Mouse (Mus musculus) ES-Bruce4 (cell line): ENCODE data around the gene Amn. TPM values are rescaled to one million over a fixed set of nuclear protein-coding genes. Genes with fewer than 3 reads are reported as not detected.

Source experiments
- H3K27ac ChIP-seq: 2 replicates; pipeline ENCODE4 v1.5.1; 2012; ENCODE audit warnings: low read length, inconsistent platforms; ENCODE audit not compliant: insufficient read depth
- H3K27me3 ChIP-seq: 2 replicates; pipeline ENCODE4 v1.6.1; 2012; ENCODE audit warnings: mild to moderate bottlenecking, low read length, inconsistent platforms; ENCODE audit not compliant: control insufficient read depth, poor library complexity, insufficient read depth, severe bottlenecking
- H3K36me3 ChIP-seq: 2 replicates; pipeline ENCODE4 v1.6.1; 2012; ENCODE audit warnings: inconsistent platforms, mild to moderate bottlenecking, low read length, moderate library complexity; ENCODE audit not compliant: control insufficient read depth, poor library complexity, insufficient read depth, severe bottlenecking
- H3K4me1 ChIP-seq: one replicate; pipeline ENCODE4 v1.8.1; 2011; ENCODE audit warnings: low read length; ENCODE audit not compliant: control insufficient read depth, insufficient read depth
- H3K4me3 ChIP-seq: 2 replicates; pipeline ENCODE4 v1.5.1; 2011; ENCODE audit warnings: low read depth, mild to moderate bottlenecking, low read length
- H3K9ac ChIP-seq: 2 replicates; pipeline ENCODE4 v1.6.1; 2012; ENCODE audit warnings: low read depth, mild to moderate bottlenecking, inconsistent platforms; ENCODE audit not compliant: poor library complexity, severe bottlenecking
- H3K9me3 ChIP-seq: replicated peaks from 2 replicates; pipeline ENCODE4 v1.6.1; 2012; ENCODE audit warnings: mild to moderate bottlenecking, low read length, inconsistent platforms; ENCODE audit not compliant: control insufficient read depth, poor library complexity, insufficient read depth, severe bottlenecking
- CTCF ChIP-seq: IDR thresholded peaks from one replicate; pipeline ENCODE4 v1.8.1; 2011; ENCODE audit warnings: low read depth, low read length
- EP300 ChIP-seq: IDR thresholded peaks from 2 replicates; pipeline ENCODE4 v1.6.1; 2011; ENCODE audit warnings: low read depth, low read length; ENCODE audit not compliant: insufficient read depth
- POLR2A ChIP-seq: IDR thresholded peaks from one replicate; pipeline ENCODE4 v1.8.1; 2011; ENCODE audit warnings: low read length; ENCODE audit not compliant: insufficient read depth
- polyA plus RNA-seq: library from polyadenylated mRNA; stranded (reverse); fragments of >200 nt; gene quantifications from 2 replicates; pipeline ENCODE4 v1.2.4, GENCODE M21; 2011; ENCODE audit warnings: low read depth; ENCODE audit not compliant: missing spikeins, insufficient read depth, insufficient read length

The Amn gene
- polyA plus RNA-seq, 1 experiment: 1.9 TPM

DNA sequence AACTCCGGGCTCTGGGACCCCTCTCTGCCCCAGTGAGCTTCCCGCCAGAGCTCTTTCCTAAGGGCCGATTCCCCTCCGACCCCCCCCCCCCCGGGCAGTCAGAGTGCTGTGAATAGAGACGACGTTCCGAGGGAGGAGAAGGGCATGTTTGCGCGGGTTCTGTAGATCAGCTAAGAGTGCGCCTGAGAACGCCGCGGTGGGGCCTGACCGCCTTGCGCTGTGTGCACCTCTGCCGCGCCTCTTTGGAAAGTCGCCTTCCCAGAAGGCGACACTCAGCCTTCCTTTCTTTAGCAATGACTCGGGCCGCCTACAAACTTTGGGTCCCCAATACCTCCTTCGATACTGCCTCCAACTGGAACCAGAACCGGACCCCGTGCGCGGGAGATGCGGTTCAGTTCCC lies 511 bp downstream of the Amn start:
- peak overlapping the region; percentile 3; the same call in 1 of the 2 replicates for H3K9ac ChIP-seq

DNA sequence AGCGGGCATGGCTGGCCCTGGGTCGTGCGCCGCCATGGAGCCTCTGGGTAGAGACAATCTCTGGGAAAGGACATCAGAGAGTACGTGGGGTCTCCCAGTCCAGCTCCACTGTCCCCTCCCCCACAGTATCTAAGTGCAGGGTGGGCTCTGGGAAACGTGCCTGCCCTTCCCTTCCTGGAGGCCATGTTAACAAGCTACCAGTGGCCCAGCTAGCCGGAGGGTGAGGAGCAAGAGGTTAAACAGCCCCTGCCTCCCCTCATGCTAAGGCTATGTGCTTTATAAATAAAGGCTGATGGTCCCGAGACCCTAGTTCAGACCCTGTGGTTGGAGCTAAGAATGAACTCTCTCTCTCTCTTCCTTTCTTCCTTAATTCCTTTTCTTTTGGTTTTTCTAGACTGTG lies 1.1 kb downstream of the Amn start:
- Histone ChIP-seq H3K27me3 (peaks cover 4% of the 10 kb centered on the region), H3K9me3 (no peaks in the 10 kb centered on the region), H3K4me1 (peaks cover 3% of the 10 kb centered on the region), H3K27ac (no peak overlapping the region), H3K9ac (0 out of 2 replicates have a peak overlapping the region, but pooled peaks have one; percentile 3), H3K4me3 (peak overlapping the region; percentile 39), H3K36me3 (no peaks in the 10 kb centered on the region)
- TF ChIP-seq EP300 (no peak), POLR2A (no peak), CTCF (no peak)

More for the DNA sequence above, 511 bp downstream of the Amn start:
- Histone ChIP-seq H3K9me3 (no peaks in the 10 kb centered on the region), H3K36me3 (no peaks in the 10 kb centered on the region), H3K27ac (no peak overlapping the region), H3K4me3 (peak overlapping the region; percentile 39), H3K27me3 (peaks cover 4% of the 10 kb centered on the region), H3K4me1 (peaks cover 3% of the 10 kb centered on the region)
- no peak for TF ChIP-seq EP300
- TF ChIP-seq CTCF: no peak
- no peak for TF ChIP-seq POLR2A

DNA sequence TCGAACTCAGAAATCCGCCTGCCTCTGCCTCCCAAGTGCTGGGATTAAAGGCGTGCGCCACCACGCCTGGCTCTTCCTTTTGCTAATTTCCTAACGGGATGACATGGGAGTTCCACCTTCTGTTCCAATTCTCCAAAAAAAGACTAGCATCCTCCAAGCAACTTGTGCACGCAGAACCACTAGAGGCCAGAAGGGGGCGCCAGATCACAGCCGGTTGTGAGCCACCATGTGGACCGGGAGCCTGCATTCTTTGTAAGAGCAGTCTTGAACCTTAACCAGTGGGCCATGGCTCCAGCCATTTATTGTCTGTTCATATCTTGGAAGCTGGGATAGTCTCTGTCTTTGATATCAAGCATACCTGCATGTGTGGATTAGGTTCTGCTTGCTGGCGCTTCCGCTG lies 1.5 kb downstream of the Amn start:
- H3K4me1 ChIP-seq: peaks cover 3% of the 10 kb centered on the region
- no peak overlapping the region for H3K27ac ChIP-seq
- peaks cover 4% of the 10 kb centered on the region for H3K27me3 ChIP-seq
- no peaks in the 10 kb centered on the region for H3K9me3 ChIP-seq
- no peak overlapping the region for H3K9ac ChIP-seq
- H3K36me3 ChIP-seq: no peaks in the 10 kb centered on the region
- TF ChIP-seq EP300 (0 out of 2 replicates have a peak, but pooled peaks have one; percentile 29), CTCF (peak; percentile 92), POLR2A (no peak)
- no peak overlapping the region for H3K4me3 ChIP-seq

DNA sequence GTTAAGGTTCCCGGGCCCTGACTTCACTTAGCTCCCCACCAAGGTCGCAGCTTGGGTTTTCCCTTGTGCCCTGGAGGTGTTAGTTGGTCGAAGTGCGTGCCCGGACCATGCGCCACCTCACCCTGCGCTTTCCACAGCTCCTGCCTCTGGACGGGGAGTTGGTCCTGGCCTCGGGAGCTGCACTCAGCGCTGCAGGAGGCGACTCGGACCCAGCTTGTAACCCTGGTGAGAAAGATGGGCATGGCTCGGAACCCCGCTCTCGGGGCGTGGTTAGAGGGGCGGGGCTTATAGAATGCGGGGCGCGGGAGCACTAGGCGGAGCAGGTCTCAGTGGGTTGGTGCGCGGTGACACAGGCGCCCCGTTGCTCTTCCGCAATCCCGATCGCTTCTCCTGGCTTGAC lies 3.1 kb downstream of the Amn start:
- H3K27ac ChIP-seq: no peak overlapping the region
- H3K27me3 ChIP-seq: peaks cover 4% of the 10 kb centered on the region
- peak overlapping the region; percentile 10; the same call in 1 of the 2 replicates for H3K9ac ChIP-seq
- no peaks in the 10 kb centered on the region for H3K9me3 ChIP-seq
- H3K36me3 ChIP-seq: no peaks in the 10 kb centered on the region
- H3K4me1 ChIP-seq: peaks cover 3% of the 10 kb centered on the region
- 0 out of 2 replicates have a peak overlapping the region, but pooled peaks have one; percentile 53 for H3K4me3 ChIP-seq
- no peak for TF ChIP-seq EP300
- no peak for TF ChIP-seq CTCF
- no peak for TF ChIP-seq POLR2A

DNA sequence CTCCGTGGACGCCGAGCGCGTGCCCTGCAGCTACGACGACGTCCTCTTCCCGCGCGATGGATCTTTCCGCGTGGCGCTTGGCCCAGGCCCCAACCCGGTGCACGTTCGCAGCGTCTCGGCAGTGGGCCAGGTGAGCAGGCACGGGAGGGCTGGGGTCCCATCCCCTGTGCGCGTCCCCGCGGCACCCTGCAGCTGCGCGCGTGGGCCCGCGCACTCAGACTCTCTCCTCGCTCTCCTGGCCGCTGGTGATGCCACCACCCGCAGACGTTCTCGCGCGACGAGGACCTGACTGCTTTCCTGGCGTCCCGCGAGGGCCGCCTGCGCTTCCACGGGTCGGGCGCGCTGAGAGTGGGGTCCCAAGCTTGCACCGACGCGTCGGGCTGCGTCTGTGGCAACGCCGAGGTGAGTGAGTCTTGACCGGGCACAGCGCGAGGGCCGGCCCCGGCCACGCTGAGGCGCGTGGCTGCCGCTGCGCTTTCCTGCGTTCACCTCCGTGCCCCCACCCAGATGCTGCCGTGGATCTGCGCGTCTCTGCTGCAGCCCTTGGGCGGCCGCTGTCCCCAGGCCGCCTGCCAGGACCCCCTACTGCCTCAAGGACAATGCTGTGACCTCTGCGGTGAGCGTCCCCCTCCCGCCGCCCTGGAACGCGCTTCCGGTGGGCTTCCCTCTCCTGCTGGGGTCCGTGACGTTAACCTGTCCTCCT lies 3.7 kb downstream of the Amn start:
- no peaks in the 10 kb centered on the region for H3K9me3 ChIP-seq
- H3K27ac ChIP-seq: no peak overlapping the region
- H3K9ac ChIP-seq: peak overlapping the region; percentile 10; the same call in 1 of the 2 replicates

DNA sequence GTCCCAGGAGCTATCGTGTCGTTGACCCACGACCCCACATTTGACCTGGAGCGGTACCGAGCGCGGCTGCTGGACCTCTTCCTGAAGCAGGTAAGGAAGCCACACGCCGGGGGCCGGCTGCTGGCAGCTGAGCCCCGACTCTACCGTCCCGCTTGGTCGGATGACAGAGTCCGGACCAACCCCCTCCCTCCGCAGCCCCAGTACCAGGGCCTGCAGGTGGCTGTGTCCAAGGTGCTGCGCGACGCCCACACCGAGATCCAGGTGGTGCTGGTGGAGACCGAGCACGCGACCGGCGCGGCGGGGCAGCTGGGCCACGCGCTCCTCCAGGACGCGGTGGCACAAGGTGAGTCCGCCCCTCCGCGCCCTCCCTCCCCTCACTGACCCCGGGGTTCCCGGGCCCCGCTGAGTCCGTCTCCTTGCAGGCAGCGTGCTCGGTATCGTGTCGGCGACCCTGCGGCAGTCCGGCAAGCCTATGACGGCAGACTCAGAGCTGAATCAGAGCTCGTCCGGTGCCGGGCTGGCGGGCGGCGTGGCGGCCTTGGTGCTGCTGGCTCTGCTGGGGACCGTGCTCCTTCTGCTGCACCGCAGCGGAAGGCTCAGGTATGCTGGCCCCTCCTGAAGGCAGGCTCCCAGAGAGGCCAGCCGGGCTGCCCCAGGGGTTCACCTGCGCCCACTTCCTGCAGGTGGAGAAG lies 4.4 kb downstream of the Amn start:
- H3K9ac ChIP-seq: 0 out of 2 replicates have a peak overlapping the region, but pooled peaks have one; percentile 11
- H3K4me3 ChIP-seq: peak overlapping the region; percentile 53
- no peaks in the 10 kb centered on the region for H3K36me3 ChIP-seq

More for the DNA sequence above, 3.7 kb downstream of the Amn start:
- H3K4me1 ChIP-seq: peaks cover 2% of the 10 kb centered on the region
- H3K4me3 ChIP-seq: peak overlapping the region; percentile 53
- TF ChIP-seq EP300 (no peak), CTCF (no peak), POLR2A (no peak)
- H3K36me3 ChIP-seq: no peaks in the 10 kb centered on the region
- H3K27me3 ChIP-seq: peaks cover 4% of the 10 kb centered on the region

More for the DNA sequence above, 4.4 kb downstream of the Amn start:
- no peak overlapping the region for H3K27ac ChIP-seq
- H3K27me3 ChIP-seq: peaks cover 4% of the 10 kb centered on the region
- H3K9me3 ChIP-seq: no peaks in the 10 kb centered on the region
- H3K4me1 ChIP-seq: no peaks in the 10 kb centered on the region
- TF ChIP-seq POLR2A: no peak
- no peak for TF ChIP-seq EP300
- TF ChIP-seq CTCF: no peak
